Mouse (Mus musculus): ENCODE measurements around the gene Smad9. TPM values are rescaled to one million over a fixed set of nuclear protein-coding genes. Genes with fewer than 3 reads are reported as not detected.

Gene Smad9
- total RNA-seq (2014; rRNA removed) (3.8 and 7.2 TPM in 2 replicates), polyA plus RNA-seq (2012; rRNA removed) (2.1 and 4.6 TPM in 2 replicates)

DNA sequence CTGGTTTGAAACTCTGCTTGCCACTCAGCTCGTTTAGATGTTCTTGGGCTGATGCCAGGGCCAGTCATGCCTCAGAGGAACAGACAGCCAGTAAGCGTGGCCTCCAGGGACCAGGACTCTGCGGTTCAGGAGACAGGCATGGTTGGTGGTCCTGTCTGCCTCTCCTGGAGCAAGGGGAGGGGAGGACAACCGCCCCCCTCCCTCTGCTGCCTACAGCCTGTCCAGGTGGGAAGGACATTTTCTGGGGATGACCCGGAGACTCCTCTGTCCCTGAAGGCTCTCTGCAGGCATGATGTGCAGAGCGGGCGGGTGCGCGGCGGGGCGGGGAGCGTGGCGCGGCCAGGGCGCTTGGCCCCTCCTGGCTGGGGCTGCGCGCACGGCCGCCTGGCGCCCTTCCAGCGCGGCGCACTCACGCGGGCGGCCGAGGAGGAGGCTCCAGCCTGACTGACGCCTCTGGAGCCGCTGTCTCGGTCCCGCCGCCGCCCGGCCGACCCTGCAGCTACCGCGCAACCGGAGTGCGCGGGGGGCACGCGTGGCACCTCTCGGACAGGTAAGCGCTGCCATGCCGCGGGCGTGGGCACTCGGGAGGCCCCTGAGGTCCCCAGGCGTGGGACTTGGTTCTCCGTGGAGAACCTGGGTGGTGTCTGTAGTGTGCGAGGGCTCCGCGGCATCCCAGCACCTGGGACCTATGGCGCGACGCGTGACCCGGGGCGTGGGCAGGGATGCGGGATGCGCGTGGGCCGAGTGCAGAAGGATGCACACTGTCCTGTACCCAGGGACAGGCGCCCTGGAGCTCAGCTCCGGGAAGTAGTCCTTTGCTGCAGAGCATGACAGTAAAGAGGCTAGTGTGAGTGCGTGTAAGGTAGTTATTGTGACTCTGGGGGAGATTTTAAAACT lies at the start of gene Smad9:
Smad9 (plus strand) TSS at position 438 of the 897 bp plus-strand sequence.
- Histone ChIP-seq H3K4me1 (ENCODE audit: control insufficient read depth, insufficient read depth, low read length) (peaks cover 14% of the 10 kb centered on the region), H3K9ac (ENCODE audit: low read depth, low read length) (peak within 1 kb of the TSS; percentile 97)
- 0 out of 2 replicates have a peak, but pooled peaks have one; percentile 26 for TF ChIP-seq POLR2A (IDR thresholded peaks at IDR 0.05; ENCODE audit: extremely low read depth, insufficient read depth, low read length)
- no peak for TF ChIP-seq CTCF (IDR thresholded peaks at IDR 0.05; ENCODE audit: low read depth, low read length)

DNA sequence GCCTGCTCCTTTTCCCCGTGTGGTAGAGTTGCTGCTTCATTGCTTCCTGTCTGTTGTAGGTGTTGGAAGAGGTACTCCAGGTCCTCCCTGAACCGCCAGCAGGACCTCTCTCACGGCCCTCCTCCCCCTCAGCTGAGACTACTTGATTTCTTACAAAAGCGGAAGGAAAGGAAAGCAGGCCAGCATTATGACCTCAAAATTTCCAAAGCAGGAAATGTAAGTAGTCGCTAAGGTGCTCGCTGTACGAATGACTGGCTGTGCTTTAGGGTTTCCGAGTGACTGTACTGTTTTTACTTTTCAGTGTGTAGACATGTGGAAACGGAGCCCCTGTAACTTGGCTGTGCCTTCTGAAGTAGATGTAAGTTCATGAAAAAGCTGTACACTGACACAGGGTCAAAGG lies 46.4 kb upstream of the Smad9 start:
- WGBS = 79% methylated on average over 9 of the region's 9 CpGs
- TF ChIP-seq CTCF (IDR thresholded peaks at IDR 0.05; ENCODE audit: low read depth, low read length) = no peak
- TF ChIP-seq POLR2A (IDR thresholded peaks at IDR 0.05; ENCODE audit: extremely low read depth, insufficient read depth, low read length) = no peak
- DNase-seq (ENCODE audit: extremely low read depth, low read depth, low spot score) = no peak
- H3K4me3 ChIP-seq (ENCODE audit: insufficient read depth, low read depth, low read length) = no peak overlapping the region
- 0 out of 2 replicates have a peak overlapping the region, but pooled peaks have one; percentile 43 for H3K27ac ChIP-seq (replicated peaks; ENCODE audit: insufficient read depth, low read depth, low read length)
- H3K9ac ChIP-seq (ENCODE audit: low read depth, low read length) = no peak overlapping the region
- no peaks in the 10 kb centered on the region for H3K27me3 ChIP-seq (ENCODE audit: control insufficient read depth, insufficient read depth, low read length)
- no peaks in the 10 kb centered on the region for H3K79me2 ChIP-seq (ENCODE audit: control insufficient read depth, insufficient read depth, low read length)
- H3K36me3 ChIP-seq (ENCODE audit: control insufficient read depth, insufficient read depth, low read length) = peaks cover 57% of the 10 kb centered on the region
- H3K4me1 ChIP-seq (ENCODE audit: control insufficient read depth, insufficient read depth, low read length) = no peaks in the 10 kb centered on the region

More for the DNA sequence above, at the start of gene Smad9:
- Histone ChIP-seq H3K27ac (replicated peaks; ENCODE audit: insufficient read depth, low read depth, low read length) (peak within 1 kb of the TSS; percentile 65), H3K4me3 (ENCODE audit: insufficient read depth, low read depth, low read length) (peak within 1 kb of the TSS; percentile 96), H3K36me3 (ENCODE audit: control insufficient read depth, insufficient read depth, low read length) (no peaks in the 10 kb centered on the region), H3K27me3 (ENCODE audit: control insufficient read depth, insufficient read depth, low read length) (no peaks in the 10 kb centered on the region), H3K79me2 (ENCODE audit: control insufficient read depth, insufficient read depth, low read length) (peaks cover 8% of the 10 kb centered on the region)
- DNase-seq (ENCODE audit: extremely low read depth, low read depth, low spot score) = no peak
- WGBS = 1% methylated on average over 66 of the region's 66 CpGs

DNA sequence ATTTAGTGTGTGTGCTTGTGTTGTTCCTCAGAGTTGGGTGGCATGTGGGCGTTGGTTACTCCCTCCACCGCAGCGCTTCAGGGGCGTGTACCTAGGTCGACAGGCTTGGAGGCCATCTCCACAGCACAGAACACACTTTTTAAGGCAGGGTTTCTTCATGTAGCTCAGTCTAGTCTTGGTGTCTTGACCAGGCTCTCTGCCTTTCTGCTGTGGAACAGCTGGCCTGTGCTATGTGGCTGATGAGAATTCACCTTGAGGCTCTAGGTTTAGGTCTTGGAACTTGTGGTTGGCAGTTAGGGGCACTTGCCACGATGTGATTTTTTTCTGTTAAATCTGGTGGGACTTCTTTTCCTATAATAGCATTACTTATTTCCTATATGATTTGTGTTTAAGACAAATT lies 41.1 kb upstream of the Smad9 start, which contains the start of gene Gm21958:
Gm21958 (minus strand) TSS at position 101 of the 400 bp plus-strand sequence.
- peaks cover 59% of the 10 kb centered on the region for H3K36me3 ChIP-seq (ENCODE audit: control insufficient read depth, insufficient read depth, low read length)
- TF ChIP-seq POLR2A (IDR thresholded peaks at IDR 0.05; ENCODE audit: extremely low read depth, insufficient read depth, low read length) (no peak), CTCF (IDR thresholded peaks at IDR 0.05; ENCODE audit: low read depth, low read length) (no peak)

DNA sequence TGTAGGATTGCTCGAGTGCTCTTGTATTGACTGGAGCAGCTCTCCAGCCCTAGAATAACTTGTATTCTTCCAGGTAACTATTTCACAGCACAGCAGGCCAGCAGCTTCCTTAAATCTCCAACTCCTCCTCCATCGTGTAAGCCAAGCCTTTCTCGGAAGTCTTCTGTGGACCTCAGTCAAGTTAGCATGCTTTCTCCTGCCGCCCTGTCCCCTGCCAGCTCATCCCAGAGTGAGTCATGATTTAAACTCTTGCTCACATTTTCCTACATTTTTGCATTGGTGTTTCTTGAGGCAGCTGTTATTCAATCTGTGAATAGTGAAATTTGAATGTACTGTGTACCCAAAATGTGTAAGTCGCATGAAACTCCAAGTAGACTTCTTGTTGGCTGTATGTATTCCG lies 39.9 kb upstream of the Smad9 start:
- H3K36me3 ChIP-seq (ENCODE audit: control insufficient read depth, insufficient read depth, low read length) = peaks cover 53% of the 10 kb centered on the region
- TF ChIP-seq CTCF (IDR thresholded peaks at IDR 0.05; ENCODE audit: low read depth, low read length) (no peak), POLR2A (IDR thresholded peaks at IDR 0.05; ENCODE audit: extremely low read depth, insufficient read depth, low read length) (no peak)
- 92% methylated on average over 6 of the region's 6 CpGs for WGBS

More for the DNA sequence above, 41.1 kb upstream of the Smad9 start, which contains the start of gene Gm21958:
- Histone ChIP-seq H3K79me2 (ENCODE audit: control insufficient read depth, insufficient read depth, low read length) (no peaks in the 10 kb centered on the region), H3K4me1 (ENCODE audit: control insufficient read depth, insufficient read depth, low read length) (no peaks in the 10 kb centered on the region), H3K27ac (replicated peaks; ENCODE audit: insufficient read depth, low read depth, low read length) (no peak within 1 kb of the TSS), H3K4me3 (ENCODE audit: insufficient read depth, low read depth, low read length) (no peak within 1 kb of the TSS), H3K27me3 (ENCODE audit: control insufficient read depth, insufficient read depth, low read length) (no peaks in the 10 kb centered on the region), H3K9ac (ENCODE audit: low read depth, low read length) (no peak within 1 kb of the TSS)
- 90% methylated on average over 6 of the region's 6 CpGs for WGBS
- no peak for DNase-seq (ENCODE audit: extremely low read depth, low read depth, low spot score)

DNA sequence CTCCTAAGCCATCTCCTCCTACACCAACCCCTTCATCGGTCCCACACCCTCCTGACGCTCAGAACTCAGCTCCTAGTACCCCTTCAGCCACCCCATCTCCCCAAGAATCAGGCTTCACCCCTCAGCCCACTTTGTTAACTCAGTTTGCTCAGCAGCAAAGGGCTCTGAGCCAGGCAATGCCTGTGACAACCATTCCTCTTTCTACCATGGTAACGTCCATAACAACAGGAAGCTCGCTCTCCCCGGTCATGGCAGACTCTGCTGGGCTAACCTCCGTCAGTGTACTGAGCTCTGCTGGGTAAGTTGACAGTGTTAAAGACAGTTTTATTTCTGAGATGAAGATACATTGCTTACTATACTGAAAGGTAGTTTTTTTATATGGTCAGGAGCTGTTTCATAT lies 38.0 kb upstream of the Smad9 start:
- Histone ChIP-seq H3K4me1 (ENCODE audit: control insufficient read depth, insufficient read depth, low read length) (no peaks in the 10 kb centered on the region), H3K4me3 (ENCODE audit: insufficient read depth, low read depth, low read length) (no peak overlapping the region), H3K27ac (replicated peaks; ENCODE audit: insufficient read depth, low read depth, low read length) (no peak overlapping the region), H3K9ac (ENCODE audit: low read depth, low read length) (no peak overlapping the region), H3K36me3 (ENCODE audit: control insufficient read depth, insufficient read depth, low read length) (peaks cover 50% of the 10 kb centered on the region), H3K79me2 (ENCODE audit: control insufficient read depth, insufficient read depth, low read length) (no peaks in the 10 kb centered on the region; the same call in 1 of the 2 replicates), H3K27me3 (ENCODE audit: control insufficient read depth, insufficient read depth, low read length) (no peaks in the 10 kb centered on the region)
- TF ChIP-seq CTCF (IDR thresholded peaks at IDR 0.05; ENCODE audit: low read depth, low read length) (no peak), POLR2A (IDR thresholded peaks at IDR 0.05; ENCODE audit: extremely low read depth, insufficient read depth, low read length) (no peak)
- DNase-seq (ENCODE audit: extremely low read depth, low read depth, low spot score) = no peak
- WGBS = 92% methylated on average over 6 of the region's 6 CpGs

More for the DNA sequence above, 39.9 kb upstream of the Smad9 start:
- no peak overlapping the region for H3K27ac ChIP-seq (replicated peaks; ENCODE audit: insufficient read depth, low read depth, low read length)
- no peaks in the 10 kb centered on the region for H3K27me3 ChIP-seq (ENCODE audit: control insufficient read depth, insufficient read depth, low read length)
- no peaks in the 10 kb centered on the region for H3K4me1 ChIP-seq (ENCODE audit: control insufficient read depth, insufficient read depth, low read length)
- H3K9ac ChIP-seq (ENCODE audit: low read depth, low read length) = no peak overlapping the region
- H3K4me3 ChIP-seq (ENCODE audit: insufficient read depth, low read depth, low read length) = no peak overlapping the region
- H3K79me2 ChIP-seq (ENCODE audit: control insufficient read depth, insufficient read depth, low read length) = no peaks in the 10 kb centered on the region
- no peak for DNase-seq (ENCODE audit: extremely low read depth, low read depth, low spot score)
